Mouse (Mus musculus): ENCODE measurements around the gene Tnnc2. TPM values are rescaled to one million over a fixed set of nuclear protein-coding genes. Genes with fewer than 3 reads are reported as not detected.

Tnnc2 gene
- polyA plus RNA-seq, 1 experiment = 0.38 TPM

GRCm38 (mm10) chr2:164823181-164823585, 43.4 kb upstream of the Tnnc2 start:
- no peak overlapping the region for H3K27ac ChIP-seq (ENCODE audit: control insufficient read depth, insufficient read depth, low read length)
- no peak for DNase-seq
- TF ChIP-seq CTCF (IDR thresholded peaks at IDR 0.05; ENCODE audit: borderline replicate concordance, control insufficient read depth, extremely low read depth, insufficient read depth, low read length, poor library complexity) = no peak; the same call in 1 of the 2 replicates
- 0 out of 2 replicates have a peak, but pooled peaks have one; percentile 6 for TF ChIP-seq POLR2A (IDR thresholded peaks at IDR 0.05; ENCODE audit: control insufficient read depth, extremely low read depth, insufficient read depth, low read length, poor library complexity)

GRCm38 (mm10) chr2:164822636-164823165, 42.9 kb upstream of the Tnnc2 start, which contains the start of gene Zswim1:
Gene Zswim1 (plus strand): TSS chr2:164822686.
- no peaks in the 10 kb centered on the region for H3K27me3 ChIP-seq (ENCODE audit: control insufficient read depth, insufficient read depth, low read length)
- H3K4me1 ChIP-seq (replicated peaks; ENCODE audit: control insufficient read depth, insufficient read depth, low read length) = 0 out of 2 replicates have a peak, but pooled peaks cover 2% of the 10 kb centered on the region
- peak; percentile 77 for TF ChIP-seq POLR2A (IDR thresholded peaks at IDR 0.05; ENCODE audit: control insufficient read depth, extremely low read depth, insufficient read depth, low read length, poor library complexity)
- TF ChIP-seq CTCF (IDR thresholded peaks at IDR 0.05; ENCODE audit: borderline replicate concordance, control insufficient read depth, extremely low read depth, insufficient read depth, low read length, poor library complexity) = peak; percentile 69
- WGBS = 1% methylated on average over 32 of the region's 32 CpGs
- H3K27ac ChIP-seq (ENCODE audit: control insufficient read depth, insufficient read depth, low read length) = no peak within 1 kb of the TSS
- peaks cover 8% of the 10 kb centered on the region; the same call in 1 of the 2 replicates for H3K36me3 ChIP-seq (ENCODE audit: control insufficient read depth, insufficient read depth, low read length)
- peak; percentile 100 for DNase-seq
- H3K4me3 ChIP-seq (ENCODE audit: control insufficient read depth, insufficient read depth, low read length) = peak within 1 kb of the TSS; percentile 75

More at GRCm38 (mm10) chr2:164823181-164823585, 43.4 kb upstream of the Tnnc2 start:
- Histone ChIP-seq H3K4me1 (replicated peaks; ENCODE audit: control insufficient read depth, insufficient read depth, low read length) (0 out of 2 replicates have a peak, but pooled peaks cover 2% of the 10 kb centered on the region), H3K27me3 (ENCODE audit: control insufficient read depth, insufficient read depth, low read length) (no peaks in the 10 kb centered on the region), H3K36me3 (ENCODE audit: control insufficient read depth, insufficient read depth, low read length) (peaks cover 8% of the 10 kb centered on the region; the same call in 1 of the 2 replicates), H3K4me3 (ENCODE audit: control insufficient read depth, insufficient read depth, low read length) (peak overlapping the region; percentile 75)
- WGBS = 1% methylated on average over 10 of the region's 10 CpGs

GRCm38 (mm10) chr2:164821060-164821459, 41.3 kb upstream of the Tnnc2 start:
- no peaks in the 10 kb centered on the region for H3K27me3 ChIP-seq (ENCODE audit: control insufficient read depth, insufficient read depth, low read length)
- no peak overlapping the region for H3K27ac ChIP-seq (ENCODE audit: control insufficient read depth, insufficient read depth, low read length)
- WGBS = 95% methylated on average over 6 of the region's 6 CpGs
- H3K4me3 ChIP-seq (ENCODE audit: control insufficient read depth, insufficient read depth, low read length) = no peak overlapping the region
- TF ChIP-seq POLR2A (IDR thresholded peaks at IDR 0.05; ENCODE audit: control insufficient read depth, extremely low read depth, insufficient read depth, low read length, poor library complexity) (no peak), CTCF (IDR thresholded peaks at IDR 0.05; ENCODE audit: borderline replicate concordance, control insufficient read depth, extremely low read depth, insufficient read depth, low read length, poor library complexity) (no peak)
- H3K36me3 ChIP-seq (ENCODE audit: control insufficient read depth, insufficient read depth, low read length) = peaks cover 7% of the 10 kb centered on the region; the same call in 1 of the 2 replicates
- DNase-seq = no peak
- H3K4me1 ChIP-seq (replicated peaks; ENCODE audit: control insufficient read depth, insufficient read depth, low read length) = 0 out of 2 replicates have a peak, but pooled peaks cover 2% of the 10 kb centered on the region

- no peak overlapping the region for H3K4me3 ChIP-seq (ENCODE audit: control insufficient read depth, insufficient read depth, low read length)
- 97% methylated on average over 5 of the region's 5 CpGs for WGBS
- no peaks in the 10 kb centered on the region for H3K27me3 ChIP-seq (ENCODE audit: control insufficient read depth, insufficient read depth, low read length)
- H3K36me3 ChIP-seq (ENCODE audit: control insufficient read depth, insufficient read depth, low read length) = peaks cover 5% of the 10 kb centered on the region; the same call in 1 of the 2 replicates
- DNase-seq = no peak
- TF ChIP-seq CTCF (IDR thresholded peaks at IDR 0.05; ENCODE audit: borderline replicate concordance, control insufficient read depth, extremely low read depth, insufficient read depth, low read length, poor library complexity) (no peak), POLR2A (IDR thresholded peaks at IDR 0.05; ENCODE audit: control insufficient read depth, extremely low read depth, insufficient read depth, low read length, poor library complexity) (no peak)
- H3K27ac ChIP-seq (ENCODE audit: control insufficient read depth, insufficient read depth, low read length) = no peak overlapping the region
- H3K4me1 ChIP-seq (replicated peaks; ENCODE audit: control insufficient read depth, insufficient read depth, low read length) = no peaks in the 10 kb centered on the region
These were observed 37.9 kb upstream of the Tnnc2 start for GRCm38 (mm10) chr2:164817703-164818102.

GRCm38 (mm10) chr2:164817206-164817605, 37.4 kb upstream of the Tnnc2 start:
- Histone ChIP-seq H3K27ac (ENCODE audit: control insufficient read depth, insufficient read depth, low read length) (no peak overlapping the region), H3K36me3 (ENCODE audit: control insufficient read depth, insufficient read depth, low read length) (peaks cover 5% of the 10 kb centered on the region; the same call in 1 of the 2 replicates), H3K4me1 (replicated peaks; ENCODE audit: control insufficient read depth, insufficient read depth, low read length) (no peaks in the 10 kb centered on the region), H3K4me3 (ENCODE audit: control insufficient read depth, insufficient read depth, low read length) (no peak overlapping the region), H3K27me3 (ENCODE audit: control insufficient read depth, insufficient read depth, low read length) (no peaks in the 10 kb centered on the region)
- TF ChIP-seq POLR2A (IDR thresholded peaks at IDR 0.05; ENCODE audit: control insufficient read depth, extremely low read depth, insufficient read depth, low read length, poor library complexity) = no peak
- no peak for TF ChIP-seq CTCF (IDR thresholded peaks at IDR 0.05; ENCODE audit: borderline replicate concordance, control insufficient read depth, extremely low read depth, insufficient read depth, low read length, poor library complexity)
- DNase-seq = no peak
- WGBS = 95% methylated on average over 6 of the region's 6 CpGs

GRCm38 (mm10) chr2:164815821-164816220, 36.1 kb upstream of the Tnnc2 start:
- no peak overlapping the region for H3K27ac ChIP-seq (ENCODE audit: control insufficient read depth, insufficient read depth, low read length)
- no peak for TF ChIP-seq POLR2A (IDR thresholded peaks at IDR 0.05; ENCODE audit: control insufficient read depth, extremely low read depth, insufficient read depth, low read length, poor library complexity)
- no peak for TF ChIP-seq CTCF (IDR thresholded peaks at IDR 0.05; ENCODE audit: borderline replicate concordance, control insufficient read depth, extremely low read depth, insufficient read depth, low read length, poor library complexity)
- 95% methylated on average over 8 of the region's 8 CpGs for whole genome bisulfite sequencing

More at GRCm38 (mm10) chr2:164815821-164816220, 36.1 kb upstream of the Tnnc2 start:
- no peaks in the 10 kb centered on the region for H3K4me1 ChIP-seq (replicated peaks; ENCODE audit: control insufficient read depth, insufficient read depth, low read length)
- no peak for DNase-seq
- H3K27me3 ChIP-seq (ENCODE audit: control insufficient read depth, insufficient read depth, low read length) = no peaks in the 10 kb centered on the region
- H3K4me3 ChIP-seq (ENCODE audit: control insufficient read depth, insufficient read depth, low read length) = no peak overlapping the region
- peaks cover 4% of the 10 kb centered on the region; the same call in 1 of the 2 replicates for H3K36me3 ChIP-seq (ENCODE audit: control insufficient read depth, insufficient read depth, low read length)
